7 mouse cellular contexts compared by ENCODE assay signal in the genomic region with DNA sequence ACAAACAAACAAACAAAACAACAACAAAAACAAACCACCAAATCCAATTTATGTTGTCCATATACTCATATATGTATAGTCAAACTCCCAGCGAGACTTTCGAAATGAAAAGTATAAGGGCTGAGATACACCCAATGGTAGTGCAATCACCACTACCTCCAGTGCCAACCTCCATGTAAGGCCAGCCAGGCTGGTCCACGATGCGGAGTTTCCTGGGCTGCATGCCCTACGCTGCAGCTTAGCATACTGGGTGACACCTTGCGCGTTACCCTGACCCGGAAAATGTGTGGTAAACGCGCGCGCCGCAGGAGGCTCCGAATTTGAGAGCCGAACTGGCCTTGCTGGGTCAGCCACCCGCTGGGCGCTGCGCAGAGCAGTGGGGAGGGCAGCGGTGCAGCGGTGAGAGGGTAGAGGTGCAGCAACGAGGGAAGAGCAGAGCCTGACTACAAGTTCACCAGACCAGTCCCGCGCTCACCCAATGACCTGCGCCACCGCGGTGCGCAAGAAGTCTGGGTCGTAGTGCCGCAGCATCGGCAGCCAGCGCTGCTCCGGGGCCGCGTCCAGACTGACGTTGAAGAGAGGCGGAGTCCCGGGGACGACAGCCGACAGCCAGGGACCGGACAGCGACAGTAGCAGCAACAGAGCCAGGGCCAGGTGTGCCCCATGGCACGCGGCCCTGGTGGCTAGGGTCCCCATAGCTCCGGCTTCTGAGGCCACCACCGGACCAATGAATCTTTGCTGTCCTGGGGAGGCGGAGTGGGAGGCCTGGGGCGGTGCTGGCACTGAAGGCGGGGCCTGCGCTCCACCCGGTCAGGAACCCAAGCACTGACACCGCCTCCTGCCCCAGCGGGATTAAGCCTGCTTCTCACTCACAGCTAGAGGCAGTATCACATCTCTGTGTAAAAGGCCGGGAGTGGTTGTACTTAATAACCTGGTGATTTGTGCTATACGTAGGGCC. TPM values are rescaled to one million over a fixed set of nuclear protein-coding genes. Genes with fewer than 3 reads are reported as not detected.
DNase-seq lines count a peak whose midpoint lies in the region; ATAC-seq lines count a peak whose summit lies in the region.

A gene (minus strand): TSS at position 734 of the 958 bp plus-strand sequence.

- H3K4me1 ChIP-seq in embryonic facial prominence, embryonic 12.5 days: 0 out of 2 replicates have a peak, but pooled peaks cover 3% of the 10 kb centered on the region
- peaks cover 4% of the 10 kb centered on the region; the same call in 1 of the 2 replicates for H3K4me1 ChIP-seq in limb, embryonic 11.5 days (ENCODE audit: control insufficient read depth, insufficient read depth, low read length)
- peaks cover 7% of the 10 kb centered on the region for H3K4me1 ChIP-seq in midbrain, embryonic 14.5 days (ENCODE audit: control insufficient read depth, insufficient read depth, low read length)

- peak within 1 kb of the TSS; percentile 82 for H3K4me2 ChIP-seq in embryonic facial prominence, embryonic 12.5 days (replicated peaks)
- peak within 1 kb of the TSS; percentile 92 for H3K4me2 ChIP-seq in limb, embryonic 11.5 days (ENCODE audit: low read depth, severe bottlenecking)
- peak within 1 kb of the TSS; percentile 87 for H3K4me2 ChIP-seq in midbrain, embryonic 14.5 days (ENCODE audit: low read length)

- H3K9ac ChIP-seq in embryonic facial prominence, embryonic 12.5 days: peak within 1 kb of the TSS; percentile 57
- peak within 1 kb of the TSS; percentile 49; the same call in 1 of the 2 replicates for H3K9ac ChIP-seq in limb, embryonic 11.5 days (ENCODE audit: low read length)
- H3K9ac ChIP-seq in midbrain, embryonic 14.5 days (replicated peaks; ENCODE audit: low read length): peak within 1 kb of the TSS; percentile 61

- DNase-seq in adrenal gland, postnatal 25 days: peak; percentile 86
- DNase-seq in heart, adult 11 months: peak; percentile 99
- peak; percentile 93 for DNase-seq in kidney, adult 18-20 months
- peak; percentile 85 for DNase-seq in limb, embryonic 11.5 days (ENCODE audit: low spot score)
- peak; percentile 83 for DNase-seq in midbrain, embryonic 14.5 days
- DNase-seq in spleen, adult 18-20 months: peak; percentile 85 to 87

- no peaks in the 10 kb centered on the region for H3K36me3 ChIP-seq in embryonic facial prominence, embryonic 12.5 days
- H3K36me3 ChIP-seq in limb, embryonic 11.5 days (ENCODE audit: control insufficient read depth, insufficient read depth, low read length): no peaks in the 10 kb centered on the region
- no peaks in the 10 kb centered on the region for H3K36me3 ChIP-seq in midbrain, embryonic 14.5 days (ENCODE audit: control insufficient read depth, insufficient read depth, low read length)

- no peaks in the 10 kb centered on the region for H3K9me3 ChIP-seq in embryonic facial prominence, embryonic 12.5 days
- H3K9me3 ChIP-seq in limb, embryonic 11.5 days (ENCODE audit: control insufficient read depth, low read length): no peaks in the 10 kb centered on the region
- H3K9me3 ChIP-seq in midbrain, embryonic 14.5 days (ENCODE audit: control insufficient read depth, low read length): no peaks in the 10 kb centered on the region

- ATAC-seq in embryonic facial prominence, embryonic 12.5 days (ENCODE audit: insufficient number of reproducible peaks, insufficient read depth, low FRiP score, low TSS enrichment): peak; percentile 82
- peak; percentile 87 for ATAC-seq in limb, embryonic 11.5 days (ENCODE audit: insufficient number of reproducible peaks, low FRiP score, low TSS enrichment, low read depth)
- peak; percentile 86 for ATAC-seq in midbrain, embryonic 14.5 days (ENCODE audit: low FRiP score, low TSS enrichment)

- no peaks in the 10 kb centered on the region for H3K27me3 ChIP-seq in embryonic facial prominence, embryonic 12.5 days
- no peaks in the 10 kb centered on the region for H3K27me3 ChIP-seq in limb, embryonic 11.5 days (ENCODE audit: control insufficient read depth, insufficient read depth, low read length)
- H3K27me3 ChIP-seq in midbrain, embryonic 14.5 days (ENCODE audit: control insufficient read depth, insufficient read depth, low read length): no peaks in the 10 kb centered on the region; the same call in 1 of the 2 replicates

- 3% methylated on average over 54 of the region's 54 CpGs for WGBS in embryonic facial prominence, embryonic 12.5 days
- WGBS in limb, embryonic 11.5 days: 3% methylated on average over 54 of the region's 54 CpGs
- WGBS in midbrain, embryonic 14.5 days: 3% methylated on average over 54 of the region's 54 CpGs

- peak within 1 kb of the TSS; percentile 72 for H3K4me3 ChIP-seq in embryonic facial prominence, embryonic 12.5 days
- H3K4me3 ChIP-seq in limb, embryonic 11.5 days (ENCODE audit: low read depth, low read length): peak within 1 kb of the TSS; percentile 65
- peak within 1 kb of the TSS; percentile 58 for H3K4me3 ChIP-seq in midbrain, embryonic 14.5 days (replicated peaks; ENCODE audit: low read depth, low read length)

- 0 out of 2 replicates have a peak within 1 kb of the TSS, but pooled peaks have one; percentile 13 for H3K27ac ChIP-seq in embryonic facial prominence, embryonic 12.5 days
- H3K27ac ChIP-seq in limb, embryonic 11.5 days (replicated peaks; ENCODE audit: low read depth, low read length): no peak within 1 kb of the TSS
- H3K27ac ChIP-seq in midbrain, embryonic 14.5 days (replicated peaks; ENCODE audit: low read depth, low read length): peak within 1 kb of the TSS; percentile 49

RNA-seq across cellular contexts. Expression of the gene that starts here (rescaled TPM):
- 13.8 and 15.8 TPM in 2 replicates for total RNA-seq in adrenal gland, postnatal 25 days (2021)
- polyA plus RNA-seq in embryonic facial prominence, embryonic 12.5 days (2016; fragmentation: Nextera tagmentation; extraction: Ambion mirVana): 5.7 TPM in 2 replicates
- polyA plus RNA-seq in limb, embryonic 11.5 days (2014; fragmentation: Nextera tagmentation; extraction: Ambion mirVana): 6.7 and 8.2 TPM in 2 replicates
- polyA plus RNA-seq in midbrain, embryonic 14.5 days (2014; fragmentation: Nextera tagmentation; extraction: Ambion mirVana): 15.2 and 17.4 TPM in 2 replicates
